Mouse (Mus musculus) left cerebral cortex, postnatal 25 days (tissue): ENCODE data around the gene Uhrf1. TPM values are rescaled to one million over a fixed set of nuclear protein-coding genes. Genes with fewer than 3 reads are reported as not detected.

Source experiments
- DNase-seq, 2 experiments: peaks; one replicate each; pipeline ENCODE4 v3.0.0; 2022; ENCODE audit warnings: low spot score in 2 of 2, mixed read lengths in 1 of 2
- intact Hi-C: fragments of 180-260 bp; cut with DNase I; formaldehyde crosslinking; loops from one replicate; pipeline ENCODE4 v1.15.1; 2025
- total RNA-seq, 2 experiments: library from RNA; stranded (reverse); gene quantifications; 2 replicates each; pipeline ENCODE4 v1.2.3; 2021

The Uhrf1 gene
- total RNA-seq, 2 experiments from 2014 or later: 0.69 to 1.1 TPM

- intact Hi-C loops: no loop called here
- peak; percentile 78 to 93 for DNase-seq
Observed at GRCm38 (mm10) chr17:56371029-56371660, 68.0 kb downstream of the Uhrf1 start.

GRCm38 (mm10) chr17:56372109-56372508, 69.0 kb downstream of the Uhrf1 start:
- intact Hi-C loops: no loop called here
- peak in 1 of 2 experiments; percentile 39 for DNase-seq

Other genes starting within 250 kb of the Uhrf1 start
- gene Ubxn6, start 228.3 kb upstream of the Uhrf1 start, total RNA-seq: 10 to 100 TPM; 77.0 to 77.7 TPM
- gene Hdgfl2, start 223.7 kb upstream of the Uhrf1 start, total RNA-seq: 100 to 1,000 TPM in 1 of 2 experiments, 10 to 100 TPM in 1; 90.8 to 109 TPM
- 1 to 10 TPM; 1.4 to 1.6 TPM for gene Plin4, start 193.5 kb upstream of the Uhrf1 start, total RNA-seq
- under 1 TPM; 0.64 to 0.87 TPM for gene Plin5, start 185.7 kb upstream of the Uhrf1 start, total RNA-seq
- gene Lrg1, start 181.3 kb upstream of the Uhrf1 start, total RNA-seq: 1 to 10 TPM; 3.1 to 3.5 TPM
- gene Sema6b, start 163.0 kb upstream of the Uhrf1 start, total RNA-seq: 100 to 1,000 TPM; 131 TPM
- 1 to 10 TPM; 7.8 to 8.9 TPM for gene Tnfaip8l1, start 140.8 kb upstream of the Uhrf1 start, total RNA-seq
- gene Mydgf, start 119.4 kb upstream of the Uhrf1 start, total RNA-seq: 10 to 100 TPM; 40.5 to 42.1 TPM
- 10 to 100 TPM; 68.3 to 71.4 TPM for gene Dpp9, start 84.4 kb upstream of the Uhrf1 start, total RNA-seq
- 10 to 100 TPM; 33.5 to 34.1 TPM for gene Fem1a, start 46.5 kb upstream of the Uhrf1 start, total RNA-seq
- gene Ticam1, start 26.5 kb upstream of the Uhrf1 start, total RNA-seq: 1 to 10 TPM; 5.2 to 5.4 TPM
- gene Plin3, start 10.4 kb upstream of the Uhrf1 start, total RNA-seq: 10 to 100 TPM in 1 of 2 experiments, 1 to 10 TPM in 1; 7.6 to 10.3 TPM
- not detected for gene Arrdc5, start 3.0 kb upstream of the Uhrf1 start, total RNA-seq
- gene Kdm4b, start 22.7 kb downstream of the Uhrf1 start, total RNA-seq: 10 to 100 TPM; 70.0 to 74.4 TPM
- 100 to 1,000 TPM; 621 to 622 TPM for gene Ptprs, start 173.2 kb downstream of the Uhrf1 start, total RNA-seq
- not detected for gene Znrf4, start 209.1 kb downstream of the Uhrf1 start, total RNA-seq